Mouse (Mus musculus): ENCODE results near the gene Timm8a2.

- TF ChIP-seq CHD2 (IDR thresholded peaks at IDR 0.05; ENCODE audit: low read depth, low read length) (no peak), ZNF384 (IDR thresholded peaks at IDR 0.05; ENCODE audit: low read depth, low read length) (no peak), ZC3H11A (IDR thresholded peaks at IDR 0.05; ENCODE audit: borderline replicate concordance, low read depth, low read length) (no peak), HCFC1 (IDR thresholded peaks at IDR 0.05; ENCODE audit: borderline replicate concordance, insufficient read depth, low read length) (no peak), MAFK (IDR thresholded peaks at IDR 0.05; ENCODE audit: insufficient read depth, low read depth, low read length) (no peak)
Measured at GRCm38 (mm10) chr14:122057941-122058346, 23.5 kb downstream of the Timm8a2 start.
